Mouse (Mus musculus): ENCODE data around the gene Fzd4. TPM values are rescaled to one million over a fixed set of nuclear protein-coding genes. Genes with fewer than 3 reads are reported as not detected.

Gene Fzd4
- total RNA-seq, 2 experiments from 2014 or later, result 29.0 to 35.7 TPM

DNA sequence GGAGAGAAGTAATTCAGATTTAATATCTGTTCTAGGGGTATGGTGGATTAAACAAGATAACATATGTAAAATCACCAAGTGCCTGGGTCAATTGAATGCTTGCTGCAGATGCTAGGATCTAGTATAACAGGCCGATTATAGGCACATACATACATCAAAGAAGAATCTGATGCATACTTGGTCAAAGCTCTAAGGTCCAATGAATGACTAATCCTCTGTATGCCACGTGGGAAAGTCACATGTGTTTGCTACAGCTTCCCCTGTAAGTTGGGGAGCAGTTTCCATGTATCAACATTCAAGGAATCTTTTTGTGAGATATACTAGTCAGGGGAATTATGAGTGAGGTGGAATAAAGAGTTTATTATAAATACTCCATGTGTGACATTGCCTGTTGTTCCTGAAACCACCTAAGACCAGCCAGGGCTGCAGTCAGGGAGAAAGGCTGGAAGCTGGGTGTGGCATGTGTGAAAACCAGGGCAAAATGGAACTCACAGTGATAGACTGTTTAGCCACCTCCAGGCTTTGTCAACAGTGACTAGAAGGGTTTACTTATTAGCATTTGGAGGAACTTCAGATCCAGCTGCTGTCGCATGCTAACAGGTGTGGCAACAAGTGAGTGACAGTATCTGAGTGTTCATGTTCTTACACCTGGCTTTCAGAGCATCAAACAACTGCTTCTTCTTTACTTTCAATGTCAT lies 6.2 kb upstream of the Fzd4 start:
- intact Hi-C loops (cut with DNase I), result no loop called here

DNA sequence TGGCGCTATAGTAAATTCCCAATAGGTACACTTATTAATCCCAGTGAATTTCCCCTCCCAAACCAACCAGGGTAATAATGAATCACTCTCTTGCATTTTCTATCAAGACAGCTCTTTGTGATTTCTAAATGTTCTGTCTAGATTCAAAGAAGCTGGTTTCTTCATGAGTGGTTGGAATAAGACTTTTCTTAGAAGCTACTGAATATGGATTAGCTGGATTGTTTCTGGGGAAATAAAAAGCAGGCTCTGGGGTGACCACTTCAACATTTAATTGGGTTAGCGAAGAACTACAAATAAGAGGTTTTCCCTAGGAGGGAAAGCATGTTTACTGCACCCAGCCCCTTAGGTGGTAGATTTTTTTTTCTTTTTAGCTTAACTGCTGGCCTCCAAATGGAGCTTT lies 3.4 kb upstream of the Fzd4 start:
- intact Hi-C loops (cut with DNase I), result no loop called here
- DNase-seq (ENCODE audit: low spot score), result no peak

More for the DNA sequence above, 6.2 kb upstream of the Fzd4 start:
- DNase-seq (ENCODE audit: low spot score), result no peak

DNA sequence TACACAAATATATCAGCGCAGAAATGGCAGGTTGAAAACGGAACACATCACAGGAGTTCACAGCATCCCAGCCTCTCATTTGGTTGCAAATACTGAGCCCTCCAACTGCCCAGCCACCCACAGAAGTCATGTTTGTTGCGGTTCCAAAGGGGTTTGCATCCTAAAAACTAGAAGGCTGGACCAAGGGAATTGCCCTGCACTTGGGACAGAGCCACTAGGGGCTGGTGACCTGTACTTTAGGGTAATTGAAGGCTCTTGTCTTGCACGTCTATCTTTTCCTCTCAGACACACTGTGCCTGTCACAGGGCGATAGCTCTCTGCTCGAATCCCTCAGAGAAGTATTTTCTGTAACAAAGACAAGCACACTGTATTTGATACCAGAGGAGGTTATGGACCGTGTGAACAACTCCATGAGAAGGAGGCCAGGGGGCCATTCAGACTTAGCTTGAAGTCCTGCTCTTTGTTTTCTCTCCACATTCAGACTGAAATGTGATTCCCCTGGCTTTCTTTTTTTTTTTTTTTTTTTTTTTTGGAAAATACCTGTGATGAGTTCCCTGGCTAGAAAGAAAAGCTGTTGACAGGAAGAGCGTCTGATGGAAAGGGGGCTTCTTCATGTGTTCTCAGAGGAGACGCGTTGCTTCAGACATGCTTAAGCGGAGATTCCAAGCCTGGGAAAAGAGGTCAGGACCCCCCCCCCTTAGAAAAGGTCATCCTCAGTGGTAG lies 2.9 kb upstream of the Fzd4 start:
- no peak for DNase-seq (ENCODE audit: low spot score)
- intact Hi-C loops (cut with DNase I), result no loop called here

DNA sequence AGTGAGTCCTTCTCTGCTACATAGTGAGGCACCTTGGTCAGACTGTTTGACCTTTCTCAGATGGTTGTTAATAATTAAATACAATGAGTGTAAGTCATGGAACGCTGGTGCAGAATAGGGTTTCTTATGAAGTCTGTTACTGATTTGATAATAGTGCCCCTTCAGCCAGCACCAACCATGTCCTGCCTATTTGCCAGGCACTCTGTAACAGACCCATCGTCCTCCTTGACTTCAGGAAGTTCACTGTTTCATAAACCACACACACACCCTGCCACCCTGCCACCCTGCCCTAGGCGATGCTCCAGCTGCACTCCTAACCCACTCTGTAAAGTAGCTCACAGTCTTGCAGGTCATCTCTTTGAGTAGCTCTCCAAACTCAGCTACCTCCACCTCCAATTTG lies 2.2 kb upstream of the Fzd4 start:
- DNase-seq (ENCODE audit: low spot score), result no peak
- intact Hi-C loops (cut with DNase I), result no loop called here

DNA sequence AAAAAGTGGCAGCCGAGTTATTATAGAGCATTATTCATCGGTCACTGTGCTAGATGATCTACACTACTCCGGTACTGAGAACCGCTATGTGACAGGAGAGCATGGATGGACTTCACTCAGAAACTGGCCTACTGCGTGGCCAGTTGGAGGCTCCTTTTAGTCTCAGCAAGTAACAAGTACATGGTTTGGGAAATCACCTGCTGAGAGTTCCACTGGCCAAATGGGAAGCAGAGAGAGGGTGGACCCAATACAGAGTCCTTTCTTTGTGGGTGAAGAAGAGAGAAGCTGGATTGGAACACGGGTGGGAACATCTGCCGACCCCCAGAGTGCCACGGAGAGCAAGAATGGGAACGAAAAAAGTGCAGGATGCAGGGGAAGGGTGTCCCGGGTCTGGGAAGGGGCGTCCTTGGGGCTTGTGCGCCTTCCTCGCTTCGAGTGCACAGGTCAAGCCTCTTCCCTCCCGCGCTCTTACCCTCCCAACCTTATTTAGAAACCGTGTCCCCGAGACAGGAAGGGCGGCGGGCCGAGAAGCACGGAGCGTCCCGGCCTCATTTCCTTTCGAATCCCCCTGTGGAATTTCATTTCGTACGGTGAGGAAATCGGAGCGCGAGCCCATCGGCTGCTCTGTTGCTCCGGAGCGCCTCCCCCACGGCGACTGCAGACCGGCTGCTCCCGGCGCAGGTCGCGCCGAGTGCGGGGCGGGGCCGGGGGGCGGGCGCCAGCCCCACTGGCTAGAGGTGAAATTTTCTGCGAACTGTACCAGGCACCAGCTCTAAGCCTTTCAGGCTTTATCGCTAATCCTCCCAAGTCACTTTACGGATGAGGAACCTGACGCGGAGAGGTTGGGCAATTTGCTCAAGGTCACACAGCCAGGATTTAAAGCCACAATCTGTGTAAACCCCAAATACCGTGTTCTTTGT lies 842 bp upstream of the Fzd4 start:
- intact Hi-C loops (cut with DNase I), result no loop called here
- DNase-seq (ENCODE audit: low spot score), result peak; percentile 90

DNA sequence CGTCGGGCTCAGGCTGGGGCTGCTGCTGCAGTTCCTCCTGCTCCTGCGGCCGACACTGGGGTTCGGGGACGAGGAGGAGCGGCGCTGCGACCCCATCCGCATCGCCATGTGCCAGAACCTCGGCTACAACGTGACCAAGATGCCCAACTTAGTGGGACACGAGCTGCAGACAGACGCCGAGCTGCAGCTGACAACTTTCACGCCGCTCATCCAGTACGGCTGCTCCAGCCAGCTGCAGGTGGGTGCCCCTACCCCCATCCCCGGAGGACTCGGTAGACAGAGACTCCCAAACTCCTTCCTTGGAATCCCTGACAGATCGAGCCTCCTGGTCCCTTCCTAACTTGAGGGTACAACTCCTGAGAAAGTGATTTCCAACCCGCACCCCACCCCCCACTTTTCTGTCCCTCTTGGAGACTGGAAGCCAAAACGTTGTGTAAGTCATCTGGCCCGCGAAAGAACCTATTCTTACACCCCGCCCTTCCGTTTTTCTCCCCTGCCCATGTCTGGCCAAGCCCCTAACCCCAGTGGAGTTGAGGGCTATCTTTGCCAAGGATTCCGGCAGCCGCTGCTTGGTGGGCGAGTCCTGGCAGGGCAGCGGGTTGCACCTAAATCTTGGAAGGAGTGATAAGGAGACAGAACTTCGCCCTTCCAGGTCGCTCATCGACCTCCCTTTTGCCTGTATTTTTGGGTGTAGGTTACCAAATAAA lies 732 bp downstream of the Fzd4 start:
- DNase-seq (ENCODE audit: low spot score), result peak; percentile 74
- intact Hi-C loops (cut with DNase I), result no loop called here

DNA sequence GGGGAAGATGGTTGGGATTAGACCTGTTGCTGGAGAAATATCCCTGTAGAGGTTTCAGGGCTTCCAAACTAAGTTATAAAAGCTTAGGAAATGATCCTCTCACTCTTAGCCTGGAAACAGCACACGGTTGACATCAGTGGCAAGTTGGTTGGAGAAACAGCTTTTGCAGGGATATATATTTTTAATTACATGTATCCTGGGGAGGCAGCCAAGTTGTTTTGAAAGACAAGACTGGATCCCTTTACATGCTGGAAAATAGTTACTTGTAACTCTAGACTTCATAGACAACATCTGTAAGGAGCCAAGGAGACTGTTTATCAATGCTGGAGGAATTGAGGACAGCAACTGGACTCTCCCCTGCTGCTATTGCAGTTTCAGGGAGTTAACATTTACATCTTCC lies 1.9 kb downstream of the Fzd4 start:
- intact Hi-C loops (cut with DNase I), result no loop called here
- no peak for DNase-seq (ENCODE audit: low spot score)

DNA sequence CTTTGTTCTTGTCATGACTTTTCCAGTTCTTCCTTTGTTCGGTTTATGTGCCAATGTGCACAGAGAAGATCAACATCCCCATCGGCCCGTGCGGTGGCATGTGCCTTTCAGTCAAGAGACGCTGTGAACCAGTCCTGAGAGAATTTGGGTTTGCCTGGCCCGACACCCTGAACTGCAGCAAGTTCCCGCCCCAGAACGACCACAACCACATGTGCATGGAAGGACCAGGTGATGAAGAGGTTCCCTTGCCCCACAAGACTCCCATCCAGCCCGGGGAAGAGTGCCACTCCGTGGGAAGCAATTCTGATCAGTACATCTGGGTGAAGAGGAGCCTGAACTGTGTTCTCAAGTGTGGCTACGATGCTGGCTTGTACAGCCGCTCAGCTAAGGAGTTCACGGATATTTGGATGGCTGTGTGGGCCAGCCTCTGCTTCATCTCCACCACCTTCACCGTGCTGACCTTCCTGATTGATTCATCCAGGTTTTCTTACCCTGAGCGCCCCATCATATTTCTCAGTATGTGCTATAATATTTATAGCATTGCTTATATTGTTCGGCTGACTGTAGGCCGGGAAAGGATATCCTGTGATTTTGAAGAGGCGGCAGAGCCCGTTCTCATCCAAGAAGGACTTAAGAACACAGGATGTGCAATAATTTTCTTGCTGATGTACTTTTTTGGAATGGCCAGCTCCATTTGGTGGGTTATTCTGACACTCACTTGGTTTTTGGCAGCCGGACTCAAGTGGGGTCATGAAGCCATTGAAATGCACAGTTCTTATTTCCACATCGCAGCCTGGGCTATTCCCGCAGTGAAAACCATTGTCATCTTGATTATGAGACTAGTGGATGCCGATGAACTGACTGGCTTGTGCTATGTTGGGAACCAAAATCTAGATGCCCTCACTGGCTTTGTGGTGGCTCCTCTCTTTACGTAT lies 3.1 kb downstream of the Fzd4 start:
- intact Hi-C loops (cut with DNase I), result no loop called here
- DNase-seq (ENCODE audit: low spot score), result no peak

DNA sequence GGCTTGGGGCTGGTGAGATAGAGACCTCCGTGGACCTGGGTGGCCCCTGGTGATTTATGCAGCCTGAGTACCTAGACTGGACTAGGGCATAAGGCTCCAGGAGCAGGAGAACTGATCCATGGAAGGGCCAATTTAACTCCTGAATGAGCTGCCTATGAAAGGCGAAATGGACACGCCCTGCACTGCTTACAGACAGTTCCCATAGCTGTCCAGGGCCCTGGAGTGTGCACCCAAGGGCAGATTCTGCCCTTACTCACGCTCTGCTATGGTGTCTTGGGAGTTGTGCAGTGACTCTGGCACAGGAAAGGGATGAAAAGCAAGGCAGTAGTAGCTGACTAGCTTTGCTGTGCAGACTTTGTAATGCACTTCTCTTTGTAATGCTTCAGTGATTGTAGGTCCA lies 6.1 kb downstream of the Fzd4 start:
- no peak for DNase-seq (ENCODE audit: low spot score)
- intact Hi-C loops (cut with DNase I), result loop anchor here (5.0 kb wide), 1 partner anchor 143 kb away; no protein-coding TSS in a partner anchor

DNA sequence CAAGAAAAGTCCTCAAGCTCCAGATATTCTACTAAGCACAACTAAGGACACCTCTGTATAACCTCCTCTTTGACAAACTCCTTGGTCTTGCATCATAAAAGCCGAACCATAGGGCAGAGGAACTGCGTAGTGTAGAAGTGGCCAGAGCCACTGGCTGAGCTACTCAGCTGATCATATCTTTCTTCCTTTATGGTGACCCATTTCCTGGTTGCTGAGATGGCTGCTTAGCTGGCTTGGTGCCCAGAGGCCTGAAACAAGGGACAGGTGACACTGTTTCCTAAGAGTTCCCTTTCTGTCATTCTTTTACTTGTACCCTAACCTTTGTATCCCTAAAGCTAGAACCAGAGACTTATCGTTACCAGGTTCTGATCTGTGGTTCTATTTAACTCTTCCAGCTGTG lies 7.2 kb downstream of the Fzd4 start:
- intact Hi-C loops (cut with DNase I), result loop anchor here (5.0 kb wide), 1 partner anchor 144 kb away; no protein-coding TSS in a partner anchor
- no peak for DNase-seq (ENCODE audit: low spot score)

DNA sequence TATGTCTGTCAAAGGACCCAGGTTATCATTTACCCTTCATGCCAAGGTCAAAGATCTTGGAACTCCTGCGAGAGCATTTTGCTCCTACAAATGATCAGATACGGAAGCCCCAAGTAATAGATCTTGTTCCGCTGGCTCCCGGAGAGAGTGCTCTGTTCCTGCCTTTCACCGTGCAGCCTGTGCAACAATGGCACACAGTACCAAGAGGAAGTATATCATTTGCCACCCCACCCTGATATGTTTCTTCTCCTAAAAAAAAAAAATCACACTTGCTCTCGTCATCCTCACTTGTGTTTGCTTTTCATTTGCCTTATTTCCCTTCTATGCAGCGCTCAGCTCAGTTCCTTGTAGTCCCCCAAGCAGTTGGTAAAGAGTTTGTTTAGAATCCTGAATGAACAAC lies 7.9 kb downstream of the Fzd4 start:
- DNase-seq (ENCODE audit: low spot score), result no peak
- intact Hi-C loops (cut with DNase I), result loop anchor here (5.0 kb wide), 1 partner anchor 145 kb away; no protein-coding TSS in a partner anchor

DNA sequence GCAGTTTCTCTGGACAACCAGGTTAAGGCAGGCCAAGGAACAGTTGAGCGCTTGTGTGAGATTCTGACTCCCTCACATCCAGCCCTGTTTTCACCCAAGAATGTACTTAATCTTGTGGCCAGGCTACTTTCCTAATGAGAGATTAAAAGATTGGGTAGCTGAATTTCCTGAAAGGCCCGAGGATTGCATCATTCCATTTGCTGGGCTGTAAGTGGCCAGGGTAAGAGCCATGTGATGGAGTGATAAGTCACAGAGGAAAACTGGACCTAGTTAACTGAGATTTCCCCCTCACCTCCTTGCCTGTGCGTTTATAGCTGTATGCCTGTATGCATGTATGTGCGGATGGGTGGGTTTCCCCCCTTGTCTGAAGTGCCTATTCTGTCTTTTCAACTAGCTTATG lies 11.9 kb downstream of the Fzd4 start:
- no peak for DNase-seq (ENCODE audit: low spot score)
- intact Hi-C loops (cut with DNase I), result no loop called here

DNA sequence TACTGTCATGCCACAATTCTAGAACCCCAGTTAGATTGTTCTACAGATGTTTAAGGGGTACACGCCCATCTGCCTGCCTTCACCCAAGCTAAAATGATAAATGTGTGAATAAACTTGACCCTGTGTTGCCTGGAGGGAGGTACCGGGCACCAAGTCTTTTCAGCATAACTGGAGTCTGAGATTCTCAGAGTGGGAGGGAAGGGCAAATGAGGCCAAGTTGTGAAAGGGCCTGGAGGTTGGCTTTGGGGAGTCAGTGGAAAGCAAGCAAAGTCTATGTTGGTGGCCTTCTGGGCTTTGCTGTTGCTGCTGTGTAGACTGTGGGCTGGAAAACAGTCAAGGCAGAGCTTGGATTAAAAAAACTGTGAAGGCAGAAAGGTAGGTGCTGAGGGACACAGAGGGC lies 13.6 kb downstream of the Fzd4 start:
- intact Hi-C loops (cut with DNase I), result loop anchor here (2.0 kb wide), 1 partner anchor 331 kb away; no protein-coding TSS in a partner anchor
- DNase-seq (ENCODE audit: low spot score), result no peak

DNA sequence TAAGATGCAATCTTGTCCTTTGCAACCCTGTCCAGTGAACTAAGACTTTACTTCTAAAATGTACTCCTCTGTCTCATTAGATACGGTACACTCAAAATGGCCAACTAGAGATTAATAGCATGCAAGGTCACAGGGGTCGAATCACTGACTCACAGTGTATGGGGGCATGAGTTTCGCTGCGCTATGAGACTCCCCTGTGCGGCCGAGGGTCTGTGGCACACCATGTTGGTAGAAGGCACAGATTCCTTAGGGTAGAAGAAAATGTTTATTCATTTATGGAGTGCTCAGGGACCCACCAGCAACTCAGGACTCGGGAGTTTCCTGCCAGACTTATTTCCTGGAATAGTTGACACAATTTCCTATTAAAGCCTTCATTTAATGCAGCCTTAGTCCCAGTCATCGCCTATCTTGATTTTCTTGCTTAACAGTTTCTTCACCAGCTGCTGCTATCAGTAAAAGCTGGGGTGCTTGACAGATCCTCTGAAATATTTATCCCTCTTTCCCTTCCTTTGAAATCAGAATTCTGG lies 14.0 kb downstream of the Fzd4 start:
- DNase-seq (ENCODE audit: low spot score), result no peak
- intact Hi-C loops (cut with DNase I), result loop anchor here (2.0 kb wide), 1 partner anchor 331 kb away; no protein-coding TSS in a partner anchor

DNA sequence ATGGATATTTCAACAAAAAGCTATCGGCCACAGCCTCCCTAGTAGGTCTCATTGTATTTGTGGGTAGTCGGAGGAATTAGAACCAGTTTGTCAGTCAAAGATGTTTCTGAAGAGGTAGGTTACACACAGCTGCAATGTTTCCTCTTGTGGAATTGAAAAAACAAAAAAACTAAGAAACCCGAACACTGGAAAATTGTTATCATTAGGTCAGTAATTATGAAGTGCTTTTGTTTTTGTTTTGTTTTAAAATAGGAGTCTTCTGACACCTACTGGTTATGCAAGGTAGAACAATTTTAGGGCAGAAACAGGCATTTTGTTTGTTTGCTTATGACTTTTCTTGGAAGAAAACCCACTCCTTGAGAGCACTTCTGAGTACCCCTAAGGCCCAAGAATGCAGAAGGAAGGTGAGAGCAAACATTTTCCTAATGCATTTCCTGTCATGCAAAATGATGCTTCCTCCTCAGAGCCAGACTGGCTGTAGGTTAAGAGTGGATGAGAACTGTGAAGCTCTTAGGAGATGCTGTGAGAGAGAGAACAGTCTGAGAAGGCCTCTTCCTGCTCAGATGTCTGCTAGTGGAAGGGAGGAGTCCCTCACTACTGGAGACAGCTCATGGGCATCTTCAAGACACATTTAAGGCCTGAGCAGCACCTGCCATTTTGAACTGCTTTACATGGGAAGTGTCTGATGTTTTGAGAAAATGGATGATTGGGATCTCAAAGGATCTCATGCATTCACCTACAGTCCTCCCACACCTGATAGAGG lies 14.9 kb downstream of the Fzd4 start:
- intact Hi-C loops (cut with DNase I), result loop anchor here (1.0 to 2.0 kb wide), 2 partner anchors 251 to 332 kb away; no protein-coding TSS in a partner anchor
- DNase-seq (ENCODE audit: low spot score), result no peak

DNA sequence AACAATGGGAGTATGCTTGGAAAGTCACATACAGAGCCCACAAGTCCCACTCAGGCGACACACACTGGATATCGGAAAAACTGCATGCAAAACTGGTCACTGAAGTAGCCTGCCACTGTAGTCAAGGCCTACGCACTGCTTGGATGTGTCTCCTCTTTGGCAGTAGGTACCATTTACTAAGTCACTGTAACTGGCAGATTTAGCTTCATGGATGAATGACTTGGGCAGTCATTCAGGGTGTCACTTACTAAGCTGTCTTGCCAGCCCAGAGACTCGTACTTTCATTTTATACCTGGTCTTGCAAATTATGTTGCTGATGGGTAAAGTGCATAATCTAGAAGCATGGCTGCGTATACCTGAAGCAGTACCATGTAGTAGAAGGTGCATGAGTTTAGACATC lies 17.1 kb downstream of the Fzd4 start:
- intact Hi-C loops (cut with DNase I), result no loop called here
- DNase-seq (ENCODE audit: low spot score), result no peak

DNA sequence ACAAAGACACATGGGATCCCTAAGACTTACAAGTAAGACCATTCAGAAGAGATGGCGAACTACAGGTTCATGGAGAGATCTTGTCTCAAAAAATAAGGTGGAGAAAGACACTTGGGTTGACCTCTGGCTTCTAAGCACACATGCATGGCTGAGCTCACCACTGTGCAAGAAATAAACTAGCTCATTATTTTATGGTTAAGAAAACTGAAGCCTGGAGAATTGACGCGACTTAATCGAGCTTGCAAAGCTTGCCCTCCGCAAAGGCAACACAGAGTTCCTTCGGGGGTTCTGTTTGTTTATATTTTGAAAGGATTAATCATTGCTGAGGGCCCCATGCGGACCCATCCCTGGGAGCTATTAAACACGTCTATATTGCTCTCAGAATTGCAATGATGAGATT lies 18.5 kb downstream of the Fzd4 start:
- intact Hi-C loops (cut with DNase I), result no loop called here
- DNase-seq (ENCODE audit: low spot score), result no peak

DNA sequence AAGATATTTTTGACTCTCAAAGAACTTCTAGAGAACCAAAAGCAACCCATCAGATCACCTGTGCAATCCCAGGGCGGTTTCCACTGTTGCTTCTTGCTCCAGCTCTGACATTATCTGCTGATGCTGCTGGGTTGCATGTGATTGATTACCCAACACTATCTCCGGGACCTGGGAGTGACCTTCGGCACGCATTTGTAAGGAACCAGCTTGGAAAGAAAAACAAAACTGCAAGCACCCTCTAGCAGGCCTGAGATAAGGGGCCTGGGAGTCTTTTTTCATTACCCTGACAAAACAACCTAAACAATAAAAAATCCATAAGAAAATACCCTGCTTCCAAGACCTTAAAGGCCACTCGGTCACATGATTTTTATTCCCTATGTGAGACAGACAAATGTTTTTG lies 19.0 kb downstream of the Fzd4 start:
- intact Hi-C loops (cut with DNase I), result no loop called here
- DNase-seq (ENCODE audit: low spot score), result no peak

All from heart, postnatal 25 days (tissue).